Mouse (Mus musculus): ENCODE measurements at regions not wholly inside any gene's neighbourhood (a gene's known extent, or its start where the extent isn't known, plus 50 kb on each side); places are given as distances from the start of the nearest gene placed in this dataset.

- no peak for DNase-seq (ENCODE audit: low spot score)
Measured at GRCm38 (mm10) chr13:63627184-63627893, 53.9 kb upstream of the Ptch1 start.

- no peak for DNase-seq (ENCODE audit: low spot score)
Measured at GRCm38 (mm10) chr13:63627894-63628287, 54.5 kb upstream of the Ptch1 start.

GRCm38 (mm10) chr13:63631771-63632347 lies 58.5 kb upstream of the Ptch1 start:
- DNase-seq (ENCODE audit: low spot score): no peak

- no peak for DNase-seq (ENCODE audit: low spot score)
Measured at GRCm38 (mm10) chr13:63634294-63634693, 60.9 kb upstream of the Ptch1 start.

- no peak for DNase-seq (ENCODE audit: low spot score)
Measured at GRCm38 (mm10) chr13:63641649-63642226, 68.3 kb upstream of the Ptch1 start.

- no peak for DNase-seq (ENCODE audit: low spot score)
Measured at GRCm38 (mm10) chr13:63642617-63643016, 69.2 kb upstream of the Ptch1 start.

GRCm38 (mm10) chr13:63643394-63643793 lies 70.0 kb upstream of the Ptch1 start:
- no peak for DNase-seq (ENCODE audit: low spot score)

GRCm38 (mm10) chr13:63644308-63644707 lies 70.9 kb upstream of the Ptch1 start:
- DNase-seq (ENCODE audit: low spot score): no peak

GRCm38 (mm10) chr13:63649058-63649647 lies 75.8 kb upstream of the Ptch1 start:
- no peak for DNase-seq (ENCODE audit: low spot score)

GRCm38 (mm10) chr13:63654514-63654913 lies 81.1 kb upstream of the Ptch1 start:
- no peak for DNase-seq (ENCODE audit: low spot score)

- no peak for DNase-seq (ENCODE audit: low spot score)
Measured at GRCm38 (mm10) chr13:63657115-63657514, 83.7 kb upstream of the Ptch1 start.

GRCm38 (mm10) chr13:63659412-63659811 lies 86.0 kb upstream of the Ptch1 start:
- no peak for DNase-seq (ENCODE audit: low spot score)

- DNase-seq (ENCODE audit: low spot score): no peak
Measured at GRCm38 (mm10) chr13:63660431-63660830, 87.0 kb upstream of the Ptch1 start.

GRCm38 (mm10) chr13:63668576-63668975 lies 95.2 kb upstream of the Ptch1 start:
- no peak for DNase-seq (ENCODE audit: low spot score)

GRCm38 (mm10) chr13:63669031-63669430 lies 95.6 kb upstream of the Ptch1 start:
- no peak for DNase-seq (ENCODE audit: low spot score)

- DNase-seq (ENCODE audit: low spot score): no peak
Measured at GRCm38 (mm10) chr13:63672425-63672824, 99.0 kb upstream of the Ptch1 start.

- no peak for DNase-seq (ENCODE audit: low spot score)
Measured at GRCm38 (mm10) chr13:63677696-63678095, 104.3 kb upstream of the Ptch1 start.

GRCm38 (mm10) chr13:63678265-63679260 lies 105.2 kb upstream of the Ptch1 start:
- no peak for DNase-seq (ENCODE audit: low spot score)

GRCm38 (mm10) chr13:63682341-63682740 lies 108.9 kb upstream of the Ptch1 start:
- DNase-seq (ENCODE audit: low spot score): no peak

- peak; percentile 48 for DNase-seq (ENCODE audit: low spot score)
Measured at GRCm38 (mm10) chr13:63691974-63692373, 118.6 kb upstream of the Ptch1 start.

- DNase-seq (ENCODE audit: low spot score): no peak
Measured at GRCm38 (mm10) chr13:63693636-63694035, 120.2 kb upstream of the Ptch1 start.

GRCm38 (mm10) chr13:63696399-63696798 lies 118.6 kb upstream of the Ercc6l2 start:
- no peak for DNase-seq (ENCODE audit: low spot score)

Measured in layer of hippocampus, adult 9-10 months (tissue).